Mouse (Mus musculus): ENCODE data around the gene Marc2. TPM values are rescaled to one million over a fixed set of nuclear protein-coding genes. Genes with fewer than 3 reads are reported as not detected.

The Marc2 gene
- total RNA-seq (2021), result 100 to 1,000 TPM; 150 to 175 TPM
- long read RNA-seq, experiment 1, transcript Marc2-201 (8 exons, 1,917 nt), result major isoform, 111 of 126 reads
- long read RNA-seq, experiment 1, partial matches to known transcripts, result 0 of 126 reads
- long read RNA-seq, experiment 1, other reads (novel, unspliced or antisense), result 13 of 126 reads
- long read RNA-seq, experiment 2, transcript Marc2-201 (8 exons, 1,917 nt), result major isoform, 76 of 90 reads
- long read RNA-seq, experiment 2, partial matches to known transcripts, result 0 of 90 reads
- long read RNA-seq, experiment 2, other reads (novel, unspliced or antisense), result 12 of 90 reads

DNA sequence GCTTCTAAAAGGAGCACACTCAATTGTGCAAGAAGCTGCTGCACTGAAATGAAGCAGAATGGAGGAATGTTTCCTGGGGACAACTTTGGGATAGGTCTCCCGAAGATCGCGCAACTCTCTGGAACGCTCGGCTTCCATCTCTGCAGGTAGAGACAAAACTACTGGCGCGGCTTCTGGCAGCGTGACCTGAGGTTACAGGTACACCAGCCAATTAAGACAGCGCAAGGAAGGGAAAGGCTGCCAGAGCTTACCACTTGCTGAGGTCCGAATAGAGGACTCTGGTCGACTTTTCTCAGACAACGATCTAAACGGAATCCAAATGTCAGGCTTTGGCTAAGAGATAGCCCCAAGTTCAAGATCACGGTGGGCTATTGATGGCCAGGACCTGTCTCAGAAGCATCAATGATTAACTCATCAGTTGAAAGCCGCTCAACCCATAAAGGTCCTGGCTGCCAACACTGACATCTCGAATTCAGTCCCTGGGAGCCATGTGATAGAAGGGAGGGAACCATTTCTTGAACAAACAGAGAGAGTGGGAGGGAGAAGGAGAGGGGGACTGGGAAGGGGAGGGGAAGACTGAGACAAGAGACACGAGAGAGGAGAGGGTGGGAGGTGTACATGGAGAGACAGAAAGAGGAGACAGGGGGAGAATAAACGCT lies at the start of gene Marc2:
Gene Marc2 (minus strand): TSS at position 360 of the 659 bp plus-strand sequence.
- peak in 1 of 2 experiments; percentile 27 for DNase-seq (ENCODE audit: low spot score in 2 of 2)

DNA sequence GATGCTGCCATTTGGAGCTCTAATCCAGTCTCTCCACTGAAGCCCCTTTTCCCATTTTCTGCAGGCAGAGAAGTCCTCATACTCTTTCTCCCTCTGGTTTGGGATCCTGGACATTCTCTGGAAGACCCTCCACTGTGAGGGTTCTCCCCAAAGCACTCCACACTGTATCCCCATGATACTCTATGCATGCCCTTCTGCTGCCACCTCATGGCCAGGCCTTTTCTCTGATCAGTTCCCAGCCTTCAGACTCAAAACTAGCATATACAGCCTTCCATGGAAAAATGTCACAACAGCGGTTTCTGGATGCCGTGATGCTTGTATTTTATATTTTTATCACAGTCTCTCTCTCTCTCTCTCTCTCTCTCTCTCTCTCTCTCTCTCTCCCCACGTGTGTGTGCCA lies 45.7 kb upstream of the Marc2 start:
- DNase-seq (ENCODE audit: low spot score in 2 of 2), result no peak

DNA sequence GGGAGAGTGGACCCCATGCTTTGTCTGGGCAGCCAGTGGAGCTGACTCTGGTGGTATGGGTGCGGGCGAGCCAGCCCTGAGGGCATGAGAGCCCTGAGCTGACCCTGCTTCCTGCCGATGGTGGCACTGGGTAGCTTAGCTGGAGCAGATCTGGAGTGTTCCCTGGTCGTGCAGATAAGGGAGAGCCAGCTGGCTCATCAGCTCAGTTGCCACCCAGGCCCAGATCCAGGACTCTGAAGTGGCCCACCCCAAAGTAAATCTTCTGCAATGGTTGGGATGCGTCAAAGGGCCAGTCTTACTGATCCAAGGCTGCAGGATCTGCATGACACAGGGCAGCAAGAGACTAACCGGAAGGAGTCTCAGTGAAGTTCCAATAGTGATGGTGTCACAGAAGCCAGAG lies 43.2 kb upstream of the Marc2 start:
- DNase-seq (ENCODE audit: low spot score in 2 of 2), result no peak

DNA sequence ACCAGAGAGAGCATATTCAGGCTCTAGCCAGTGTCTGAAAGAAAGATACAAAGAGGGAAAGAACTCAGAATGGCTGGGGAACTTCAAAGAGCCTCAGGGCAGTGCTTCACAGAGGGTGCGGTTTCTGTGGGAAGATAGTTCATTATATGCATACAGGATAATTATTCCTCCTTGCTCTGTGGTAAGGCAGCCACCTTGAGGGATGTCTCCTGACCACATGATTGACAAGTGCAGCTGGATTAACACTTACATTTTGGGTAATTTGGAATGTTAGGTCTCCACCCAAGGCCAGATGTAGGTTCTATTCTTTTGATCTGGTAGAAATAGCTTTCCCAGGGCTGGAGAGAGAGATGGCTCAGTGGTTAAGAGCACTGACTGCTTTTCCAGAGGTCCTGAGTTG lies 39.9 kb upstream of the Marc2 start:
- no peak for DNase-seq (ENCODE audit: low spot score in 2 of 2)

DNA sequence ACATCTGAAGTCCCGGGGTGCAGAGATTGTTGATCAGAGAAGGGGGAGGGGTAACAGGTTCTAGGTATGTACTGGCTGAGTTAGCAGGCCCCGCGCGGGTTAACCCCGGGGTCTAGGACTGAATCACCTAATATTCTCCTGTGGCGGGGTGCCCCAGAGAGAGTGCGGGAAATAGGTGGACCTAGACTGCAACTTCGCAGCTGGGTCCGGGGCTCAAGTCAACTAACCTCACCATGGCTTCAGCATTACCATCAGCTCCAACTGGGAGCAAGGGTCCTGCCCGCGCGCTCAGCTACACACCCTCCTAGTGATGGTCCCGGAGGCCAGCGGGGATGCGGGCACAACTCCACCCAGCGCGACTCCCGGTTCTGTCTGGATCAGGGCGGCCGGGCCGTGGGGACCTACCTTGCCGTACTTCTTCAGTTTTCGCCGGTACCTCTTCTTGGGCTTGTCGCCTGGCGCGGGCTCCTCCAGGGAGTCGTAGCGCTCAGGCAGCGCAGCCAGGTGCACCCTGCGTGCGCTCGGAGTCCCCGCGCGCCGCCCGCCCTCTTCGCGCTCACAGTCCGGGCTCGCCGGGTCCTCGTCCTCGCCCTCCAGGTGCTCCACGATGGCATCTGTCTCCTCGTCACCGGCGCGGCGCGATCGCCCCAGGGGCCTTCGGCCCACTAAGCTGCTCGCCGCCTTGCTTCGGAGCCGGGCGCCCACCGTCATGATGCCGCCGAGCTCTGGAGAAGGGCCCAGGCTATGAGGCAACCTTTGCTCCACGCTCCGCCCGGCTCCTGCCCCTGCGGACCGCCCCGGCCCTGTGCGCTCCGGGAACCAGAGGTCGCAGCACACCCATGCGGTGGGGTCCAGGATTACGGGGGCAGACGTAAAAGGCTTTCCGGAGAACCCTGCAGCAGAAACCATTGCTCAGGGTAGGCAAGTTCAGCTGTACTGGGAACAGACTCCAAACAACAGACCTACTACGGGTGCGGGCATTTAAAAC lies 36.3 kb upstream of the Marc2 start, which contains the start of gene C130074G19Rik:
Gene C130074G19Rik (minus strand): TSS at position 938 of the 988 bp plus-strand sequence.
- peak; percentile 31 to 44 for DNase-seq (ENCODE audit: low spot score in 2 of 2)

DNA sequence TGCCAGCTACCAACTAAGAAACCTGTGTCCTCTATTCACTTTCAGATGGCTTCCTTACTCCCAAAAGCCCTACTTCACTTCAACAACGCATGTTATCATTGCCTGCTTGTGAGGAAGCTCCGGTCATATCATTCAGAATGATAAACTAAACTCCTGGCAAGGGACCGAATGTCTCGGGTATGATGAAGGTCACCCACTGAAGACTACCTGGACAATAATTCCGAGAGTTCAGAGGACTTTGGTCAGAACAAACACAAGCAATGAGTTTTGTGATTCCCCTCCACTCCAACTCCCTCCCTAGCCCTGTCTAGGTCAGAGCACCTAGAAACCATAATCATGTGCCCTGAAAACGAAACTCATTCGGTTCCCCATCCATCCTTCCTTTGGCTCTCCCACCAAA lies 35.6 kb upstream of the Marc2 start:
- DNase-seq (ENCODE audit: low spot score in 2 of 2), result no peak

DNA sequence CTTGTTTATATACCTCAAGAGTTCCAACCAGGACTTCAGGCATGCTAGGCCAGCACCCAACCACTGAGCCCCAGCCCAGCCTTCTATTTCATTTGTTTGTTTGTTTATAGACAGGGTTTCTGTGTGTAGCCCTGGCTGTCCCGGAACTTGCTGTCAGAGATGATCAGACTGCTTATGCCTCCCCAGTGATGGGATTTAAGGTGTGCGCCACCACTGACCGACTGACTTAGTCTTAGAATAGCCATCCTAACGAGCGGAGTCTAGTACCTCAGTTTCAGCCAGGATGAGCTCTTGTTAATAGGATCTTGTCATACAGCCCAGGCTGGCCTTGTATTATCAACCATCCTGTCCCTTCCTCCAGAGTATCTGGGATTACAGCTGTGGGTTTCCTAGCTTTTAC lies 35.0 kb upstream of the Marc2 start:
- no peak for DNase-seq (ENCODE audit: low spot score in 2 of 2)

DNA sequence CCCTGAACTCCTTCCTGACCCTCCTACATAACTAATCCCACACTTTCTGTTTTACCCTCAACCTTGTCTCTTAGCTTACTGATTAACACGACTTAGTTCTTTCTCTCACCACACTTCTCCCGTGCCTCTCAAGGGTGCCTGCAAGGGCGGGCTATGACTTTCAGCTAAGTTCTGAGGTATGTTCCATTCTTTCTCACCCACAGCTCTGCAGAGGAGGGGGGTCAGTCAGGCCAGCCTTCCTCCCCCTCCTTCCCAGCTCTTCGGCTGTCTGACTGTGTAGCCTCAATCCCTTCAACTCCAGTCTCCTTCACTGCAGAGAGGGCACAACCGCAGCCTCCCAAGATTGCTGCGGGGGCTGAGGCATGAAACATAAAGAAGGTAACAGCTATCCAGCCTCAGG lies 32.6 kb upstream of the Marc2 start:
- peak in 1 of 2 experiments; percentile 35 for DNase-seq (ENCODE audit: low spot score in 2 of 2)

DNA sequence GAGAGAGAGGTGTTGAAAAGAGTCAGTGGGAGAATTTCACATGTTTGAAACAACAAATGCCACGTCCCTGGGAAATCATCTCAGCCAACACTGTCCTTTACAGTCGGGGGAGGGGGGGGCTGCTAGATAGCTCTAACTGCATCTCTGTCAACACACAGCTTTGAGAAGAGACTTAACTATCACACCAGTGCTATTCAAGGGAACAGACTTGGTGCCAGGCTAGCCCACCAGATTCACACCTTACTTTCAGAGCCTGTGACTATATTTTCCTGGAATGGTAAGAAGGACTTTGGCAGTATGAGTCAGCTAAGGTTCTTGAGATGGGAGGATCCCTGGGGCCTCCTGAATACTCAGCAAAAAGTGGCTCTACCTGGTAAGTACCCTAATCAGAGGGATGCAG lies 31.1 kb upstream of the Marc2 start:
- DNase-seq (ENCODE audit: low spot score in 2 of 2), result peak; percentile 43 to 68

DNA sequence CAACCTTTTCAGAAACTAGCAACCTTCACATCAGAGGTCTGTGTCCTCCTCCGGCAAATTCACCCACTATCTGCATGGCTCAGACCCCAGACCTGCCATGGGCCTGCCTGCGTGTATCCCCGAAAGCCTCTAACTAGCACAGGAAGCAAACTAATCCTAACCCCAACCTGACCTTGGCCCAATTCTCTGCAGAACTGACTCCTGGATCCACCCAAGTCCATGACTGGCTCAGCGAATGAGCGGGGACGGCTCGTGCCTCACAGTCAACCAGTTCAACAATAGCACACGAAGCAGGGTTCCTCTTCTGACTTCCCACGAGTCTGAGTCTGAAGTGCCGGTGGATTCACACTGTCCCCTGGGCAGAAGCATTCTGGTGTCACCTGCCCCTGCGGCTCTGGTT lies 27.7 kb upstream of the Marc2 start:
- no peak for DNase-seq (ENCODE audit: low spot score in 2 of 2)

DNA sequence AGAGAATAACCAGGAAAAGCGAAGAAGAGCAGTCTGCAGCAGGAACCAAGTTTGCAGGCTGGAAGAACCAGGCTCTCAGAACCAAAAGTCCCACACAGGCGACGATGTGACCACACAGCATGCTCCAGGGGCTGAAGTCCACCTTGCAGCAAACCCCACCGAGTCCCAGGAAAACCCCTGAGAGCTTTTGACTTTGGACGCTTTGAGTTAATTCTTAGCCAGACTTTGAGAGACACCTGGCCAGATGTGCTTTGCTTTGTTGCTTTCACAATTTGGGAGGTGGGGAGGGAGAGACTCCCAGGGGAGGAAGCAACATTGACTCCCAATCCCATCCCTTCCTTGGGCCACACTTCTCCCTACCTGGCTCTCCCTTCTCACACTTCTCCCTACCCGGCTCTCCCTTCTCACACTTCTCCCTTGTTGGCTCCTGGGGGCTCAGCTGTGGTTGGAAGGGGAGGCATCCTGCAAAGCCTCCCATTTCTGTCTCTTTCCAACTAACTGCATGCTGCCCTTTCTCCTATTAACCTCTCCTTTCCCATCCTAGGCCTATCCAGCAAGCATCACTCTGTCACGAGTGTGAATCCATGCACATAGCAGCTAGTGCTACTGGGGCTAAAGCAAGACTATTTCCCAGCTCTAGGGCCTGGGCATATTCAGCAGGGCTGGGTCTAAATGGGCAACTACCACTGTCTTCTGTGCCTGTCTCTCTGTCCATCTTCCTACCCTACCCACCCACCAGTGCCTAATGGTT lies 26.0 kb upstream of the Marc2 start:
- DNase-seq (ENCODE audit: low spot score in 2 of 2), result no peak

DNA sequence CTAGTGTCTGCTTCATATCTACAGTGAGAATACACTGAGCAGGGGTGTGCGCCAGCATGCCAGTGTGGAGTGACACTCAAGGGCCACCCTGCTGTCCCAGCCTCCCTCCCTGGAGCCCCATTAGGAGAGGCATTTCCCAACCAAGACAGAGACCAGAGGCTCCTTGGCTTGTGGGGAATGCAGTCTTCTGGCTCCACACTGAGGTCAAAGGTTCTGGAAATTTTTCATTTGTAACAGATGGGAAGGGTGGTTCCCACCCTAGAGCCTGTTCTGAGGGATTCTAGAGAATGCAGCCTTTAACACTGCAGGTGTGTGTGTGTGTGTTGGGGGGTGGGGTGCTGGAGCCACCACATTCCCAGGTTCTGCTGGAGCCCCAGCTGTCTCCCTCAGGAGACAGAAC lies 25.3 kb upstream of the Marc2 start:
- no peak for DNase-seq (ENCODE audit: low spot score in 2 of 2)

DNA sequence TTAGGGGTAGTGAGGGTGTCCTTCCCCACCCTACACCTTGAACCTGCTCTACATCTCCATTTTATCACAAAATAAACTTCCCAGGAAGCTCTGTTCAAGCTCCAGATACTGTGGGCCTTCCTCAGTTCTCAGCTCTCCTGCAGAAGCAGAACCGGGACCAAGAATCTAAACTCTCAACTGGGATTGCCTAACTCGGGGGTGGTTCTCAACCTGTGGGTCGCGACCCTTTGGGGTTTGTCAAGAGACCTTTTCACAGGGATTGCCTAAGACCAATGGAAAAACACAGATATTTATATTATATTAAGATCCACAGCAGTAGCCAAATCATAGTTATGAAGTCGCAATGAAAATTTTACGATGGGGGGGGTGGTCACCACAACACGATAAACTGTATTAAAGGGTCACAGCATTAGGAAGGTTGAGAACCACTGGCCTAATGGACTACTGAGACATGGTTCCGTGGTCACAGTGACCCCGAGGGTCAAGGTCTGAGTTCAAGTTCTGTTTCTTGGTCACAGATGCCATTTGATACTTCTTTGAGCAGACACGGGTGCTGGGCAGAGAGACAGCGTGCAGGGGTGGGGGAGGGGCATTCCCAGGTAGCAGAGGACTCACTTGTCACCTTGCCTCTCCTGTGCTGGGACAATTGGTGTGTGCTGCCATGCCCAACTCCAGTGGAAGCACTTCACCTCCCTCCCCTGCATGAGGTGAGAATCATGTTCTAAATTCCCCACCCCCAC lies 24.6 kb upstream of the Marc2 start:
- DNase-seq (ENCODE audit: low spot score in 2 of 2), result no peak

DNA sequence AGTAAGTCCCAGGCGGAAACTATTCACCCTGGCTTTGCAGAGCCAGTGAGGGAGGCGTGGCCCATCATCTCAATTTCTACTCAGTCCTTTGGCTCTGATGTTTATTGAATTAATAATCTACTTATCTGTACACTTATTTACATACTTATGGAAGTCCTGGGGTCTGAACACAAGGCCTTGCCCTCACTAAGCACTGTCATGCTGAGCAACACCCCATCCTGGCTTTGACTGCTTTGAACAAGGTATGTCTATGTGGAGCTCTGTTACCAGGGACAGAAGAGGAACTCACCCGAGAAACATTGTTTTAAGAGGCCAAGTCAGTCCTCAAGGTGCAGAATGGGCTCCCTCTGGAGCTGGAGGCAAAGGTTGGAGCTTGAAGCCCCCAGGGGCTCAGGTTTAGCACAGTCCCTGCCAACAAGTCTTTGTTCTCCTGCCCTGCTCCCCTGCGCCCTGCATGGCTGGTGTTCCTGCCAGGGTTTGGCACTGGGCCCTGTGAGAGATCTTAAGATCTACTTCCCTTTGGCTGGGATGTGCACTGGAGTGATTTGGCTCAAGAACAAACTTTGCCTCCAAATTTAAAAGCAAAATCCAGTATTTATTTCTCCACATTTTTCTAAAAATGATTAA lies 23.8 kb upstream of the Marc2 start:
- no peak for DNase-seq (ENCODE audit: low spot score in 2 of 2)

DNA sequence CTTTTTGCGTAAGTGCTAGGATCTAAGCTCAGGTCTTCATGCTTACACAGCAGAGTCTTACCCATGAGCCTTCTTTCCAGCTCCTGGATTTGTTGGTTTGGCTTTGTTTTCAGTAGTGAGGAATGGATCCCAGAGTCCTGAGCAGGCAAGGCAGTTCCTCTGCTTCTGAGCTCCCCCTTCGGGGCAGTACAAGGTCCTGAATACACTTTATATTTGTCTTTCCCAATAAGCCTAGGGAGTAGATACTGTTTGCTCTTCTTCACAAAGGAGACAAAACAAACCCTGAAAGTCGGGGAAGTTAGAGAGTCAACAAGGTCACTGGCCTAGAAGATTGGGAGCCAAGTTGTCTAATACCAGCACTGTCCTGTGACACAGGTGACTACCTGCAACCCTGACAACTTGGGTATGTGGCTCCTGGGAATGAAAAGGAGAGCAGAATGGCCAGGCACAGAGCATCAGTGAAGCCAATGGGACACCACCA lies 21.4 kb upstream of the Marc2 start:
- DNase-seq (ENCODE audit: low spot score in 2 of 2), result no peak

DNA sequence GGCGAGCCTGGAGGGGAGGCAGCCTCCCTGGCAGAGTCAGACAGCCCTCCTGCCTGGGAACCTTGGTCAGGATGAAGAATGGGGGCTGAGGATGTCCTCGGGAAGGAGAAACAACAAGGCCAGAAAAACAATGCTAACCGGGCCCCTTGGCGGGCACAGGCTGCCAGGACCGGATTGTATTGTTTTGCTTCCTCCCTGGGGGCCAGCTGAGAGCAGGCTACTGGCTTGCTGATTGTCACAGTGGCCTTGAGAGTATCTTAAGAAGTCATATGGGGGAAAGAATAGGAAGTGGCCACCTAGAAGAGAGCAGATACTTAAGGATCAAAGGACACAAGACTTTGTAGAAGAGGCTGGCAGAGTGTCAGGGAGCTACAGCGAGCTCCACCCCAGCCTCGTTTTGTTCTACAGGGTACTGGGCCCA lies 18.1 kb upstream of the Marc2 start:
- no peak for DNase-seq (ENCODE audit: low spot score in 2 of 2)

DNA sequence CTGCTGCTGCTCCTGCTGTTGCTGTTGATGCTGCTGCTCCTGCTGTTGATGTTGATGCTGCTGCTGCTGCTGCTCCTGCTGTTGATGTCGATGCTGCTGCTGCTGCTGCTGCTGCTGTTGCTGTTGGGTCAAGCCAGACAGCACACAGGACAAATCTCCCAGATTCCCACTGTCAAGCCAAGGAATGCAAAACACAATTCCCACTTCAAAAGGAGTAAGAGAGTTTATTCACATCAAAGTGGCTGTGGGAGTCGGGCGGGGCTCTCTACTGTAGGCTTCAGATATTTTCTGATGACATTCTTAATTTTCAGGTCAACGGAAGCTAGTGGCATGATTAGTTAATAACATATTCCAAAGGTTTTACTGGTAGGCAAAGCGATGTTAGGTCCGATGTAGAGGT lies 16.4 kb upstream of the Marc2 start:
- DNase-seq (ENCODE audit: low spot score in 2 of 2), result no peak

DNA sequence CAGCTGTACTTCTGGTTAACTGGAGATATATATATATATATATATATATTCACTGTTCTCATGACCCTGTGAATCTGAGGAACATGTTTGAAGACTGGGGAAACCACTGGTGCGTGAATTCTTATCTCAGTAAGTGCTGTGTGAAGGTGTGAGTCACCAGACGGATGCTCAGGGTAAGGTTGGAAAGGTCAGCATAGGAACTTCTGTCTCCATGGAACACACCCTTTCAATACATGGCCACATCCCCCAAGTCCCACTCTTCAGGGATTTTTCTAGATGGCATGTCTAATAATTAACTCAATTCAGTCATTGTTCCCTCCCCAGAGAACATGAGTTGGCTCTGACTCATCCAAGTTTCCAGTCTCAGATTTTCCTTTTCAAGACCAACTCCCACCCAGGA lies 15.3 kb upstream of the Marc2 start:
- no peak for DNase-seq (ENCODE audit: low spot score in 2 of 2)

DNA sequence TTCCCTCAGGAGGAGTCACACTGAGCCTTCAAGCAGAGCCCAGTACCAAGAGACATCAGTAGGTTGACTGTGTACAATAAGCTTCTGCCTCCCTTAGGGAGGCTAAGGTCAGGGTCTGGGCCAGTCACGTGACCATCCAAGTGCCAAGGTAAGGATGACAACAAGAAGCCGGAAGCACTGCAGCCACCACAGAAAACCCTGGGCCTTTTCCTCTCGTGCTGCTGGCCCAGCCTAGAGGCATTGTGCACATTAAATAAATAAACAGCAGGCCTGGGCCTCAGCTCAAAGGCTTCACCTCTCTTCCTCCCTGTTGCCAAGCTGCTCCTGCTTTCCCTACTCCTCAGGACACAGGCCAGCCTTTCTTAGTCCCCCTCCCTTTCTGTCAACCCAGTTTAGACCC lies 14.0 kb upstream of the Marc2 start:
- DNase-seq (ENCODE audit: low spot score in 2 of 2), result no peak

DNA sequence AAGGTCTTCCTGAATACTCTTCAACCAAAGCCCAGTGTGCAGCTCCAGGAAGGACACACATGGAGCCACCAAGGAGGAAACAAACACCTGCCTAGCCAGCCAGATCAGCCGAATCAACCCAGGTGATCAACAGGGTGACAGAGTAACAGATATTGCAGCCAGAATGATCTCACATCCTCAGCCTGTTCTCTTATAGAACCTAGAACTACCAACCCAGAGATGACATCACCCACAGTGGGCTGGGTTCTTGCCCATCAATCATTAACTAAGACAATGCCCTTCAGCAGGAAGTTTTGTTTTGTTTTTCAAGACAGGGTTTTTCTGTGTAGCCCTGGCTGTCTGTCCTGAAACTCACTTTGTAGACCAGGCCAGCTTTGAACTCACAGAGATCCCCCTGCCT lies 12.0 kb upstream of the Marc2 start:
- DNase-seq (ENCODE audit: low spot score in 2 of 2), result no peak
